Mouse (Mus musculus) megakaryocyte, embryonic 14.5 days (primary cell): Measurements from ENCODE around the gene Rasgrf1. TPM values are rescaled to one million over a fixed set of nuclear protein-coding genes. Genes with fewer than 3 reads are reported as not detected.

ENCODE experiments used
- H3K27me3 ChIP-seq: replicated peaks from 2 replicates; pipeline ENCODE3; 2012; ENCODE audit warnings: inconsistent platforms
- H3K36me3 ChIP-seq: replicated peaks from 2 replicates; pipeline ENCODE3; 2012; ENCODE audit warnings: low read length, inconsistent platforms, mixed read lengths
- H3K4me1 ChIP-seq: 2 replicates; pipeline ENCODE4 v1.6.1; 2012; ENCODE audit warnings: inconsistent platforms
- H3K4me3 ChIP-seq: replicated peaks from 2 replicates; pipeline ENCODE3; 2012; ENCODE audit warnings: moderate library complexity, mild to moderate bottlenecking, inconsistent platforms
- H3K9me3 ChIP-seq: 2 replicates; pipeline ENCODE4 v1.6.1; 2012; ENCODE audit warnings: inconsistent platforms
- FLI1 ChIP-seq: IDR thresholded peaks from 2 replicates; pipeline ENCODE4 v1.6.1; 2012; ENCODE audit warnings: low read length, inconsistent platforms, mixed read lengths
- GATA1 ChIP-seq: IDR thresholded peaks from 3 replicates; pipeline ENCODE4 v1.6.1; 2012; ENCODE audit warnings: mixed read lengths, low read length, inconsistent platforms, borderline replicate concordance
- polyA plus RNA-seq: library from polyadenylated mRNA; stranded (reverse); fragments of >175 nt; gene quantifications from 2 replicates; pipeline ENCODE4 v1.2.3, GENCODE M21; 2012; ENCODE audit warnings: low replicate concordance; ENCODE audit not compliant: insufficient read depth

Rasgrf1 gene
- polyA plus RNA-seq, 1 experiment = not detected

- TF ChIP-seq GATA1 (no peak), FLI1 (no peak)
- Histone ChIP-seq H3K4me3 (no peak overlapping the region), H3K9me3 (no peaks in the 10 kb centered on the region), H3K4me1 (no peaks in the 10 kb centered on the region), H3K27me3 (peaks cover 32% of the 10 kb centered on the region), H3K36me3 (no peaks in the 10 kb centered on the region)
These were observed 9.1 kb downstream of the Rasgrf1 start for GRCm38 (mm10) chr9:89918832-89919231.

DNA sequence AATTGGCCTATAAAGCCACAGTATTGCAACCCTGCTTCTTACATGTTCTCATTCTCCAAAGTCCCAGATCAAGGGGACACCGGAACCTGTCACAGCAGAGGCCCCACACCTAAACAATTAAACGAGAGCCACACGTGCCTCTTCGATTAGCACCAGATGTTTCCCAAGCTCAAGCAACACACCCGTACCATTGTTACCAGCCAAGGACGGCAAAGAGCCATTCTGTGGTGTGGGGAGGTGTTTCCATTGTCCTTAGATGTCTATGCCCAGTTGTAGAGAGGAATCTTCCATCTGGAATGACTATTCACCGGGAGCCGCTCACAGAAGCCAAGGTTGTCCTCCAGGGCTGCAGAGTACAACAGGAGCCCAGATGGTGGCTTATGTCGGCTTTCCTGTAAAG is 11.4 kb downstream of the Rasgrf1 start:
- H3K36me3 ChIP-seq = no peaks in the 10 kb centered on the region

DNA sequence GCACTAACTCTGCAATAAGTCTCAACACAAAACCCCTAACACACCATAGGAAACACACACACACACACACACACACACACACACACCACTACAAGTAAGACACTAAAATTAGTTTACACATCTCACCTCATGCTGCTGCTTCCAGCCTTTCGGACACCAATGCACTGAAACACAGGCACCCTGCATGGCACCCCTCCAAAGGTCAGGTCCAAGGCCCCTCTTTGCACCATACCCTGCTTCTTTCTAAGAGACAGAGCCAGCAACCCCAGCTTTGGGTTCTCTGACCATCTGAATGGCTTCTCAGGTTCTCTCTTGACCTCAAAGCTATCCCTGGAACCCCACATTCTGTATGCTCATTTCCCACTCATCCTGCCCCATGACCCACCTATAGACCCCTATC is 13.0 kb downstream of the Rasgrf1 start:
- Histone ChIP-seq H3K36me3 (no peaks in the 10 kb centered on the region), H3K9me3 (peaks cover 4% of the 10 kb centered on the region), H3K4me3 (no peak overlapping the region), H3K4me1 (no peaks in the 10 kb centered on the region), H3K27me3 (peaks cover 14% of the 10 kb centered on the region)
- no peak for TF ChIP-seq FLI1
- TF ChIP-seq GATA1 = no peak

More for the DNA sequence above, 11.4 kb downstream of the Rasgrf1 start:
- no peak overlapping the region for H3K4me3 ChIP-seq
- H3K9me3 ChIP-seq = no peaks in the 10 kb centered on the region
- no peaks in the 10 kb centered on the region for H3K4me1 ChIP-seq
- H3K27me3 ChIP-seq = peaks cover 18% of the 10 kb centered on the region
- TF ChIP-seq FLI1 (no peak), GATA1 (no peak)

DNA sequence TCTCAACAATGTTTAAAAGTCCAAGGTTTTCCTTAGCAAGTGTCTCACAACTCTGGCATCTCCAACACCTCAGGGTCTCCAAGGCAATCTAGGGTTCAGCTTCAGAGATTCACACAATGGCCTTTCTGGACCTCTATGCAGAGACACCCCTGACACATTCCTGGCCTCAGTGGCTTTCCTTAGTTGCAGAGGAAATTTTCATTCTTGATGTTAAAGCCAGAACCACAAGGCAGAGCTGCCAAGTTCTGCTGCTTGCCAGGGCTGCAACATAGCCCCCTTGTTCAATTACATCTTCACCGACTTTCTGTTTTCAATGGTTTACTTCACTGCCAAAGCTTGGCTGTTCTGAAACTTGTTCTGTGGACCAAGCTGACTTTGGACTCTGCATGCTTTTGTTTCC is 15.1 kb downstream of the Rasgrf1 start:
- Histone ChIP-seq H3K27me3 (peaks cover 10% of the 10 kb centered on the region), H3K4me1 (no peaks in the 10 kb centered on the region), H3K4me3 (no peak overlapping the region), H3K36me3 (no peaks in the 10 kb centered on the region), H3K9me3 (peaks cover 7% of the 10 kb centered on the region)
- TF ChIP-seq GATA1 (no peak), FLI1 (no peak)

GRCm38 (mm10) chr9:89928497-89928896 is 18.8 kb downstream of the Rasgrf1 start:
- no peak for TF ChIP-seq FLI1
- no peak for TF ChIP-seq GATA1
- no peaks in the 10 kb centered on the region for H3K27me3 ChIP-seq
- no peaks in the 10 kb centered on the region for H3K36me3 ChIP-seq
- H3K4me1 ChIP-seq = no peaks in the 10 kb centered on the region
- H3K4me3 ChIP-seq = no peak overlapping the region
- H3K9me3 ChIP-seq = peaks cover 7% of the 10 kb centered on the region

GRCm38 (mm10) chr9:89940428-89940827 is 30.7 kb downstream of the Rasgrf1 start:
- no peak overlapping the region for H3K4me3 ChIP-seq
- no peaks in the 10 kb centered on the region for H3K4me1 ChIP-seq
- peaks cover 7% of the 10 kb centered on the region for H3K9me3 ChIP-seq
- H3K36me3 ChIP-seq = no peaks in the 10 kb centered on the region
- no peak for TF ChIP-seq GATA1
- no peak for TF ChIP-seq FLI1
- H3K27me3 ChIP-seq = peaks cover 2% of the 10 kb centered on the region

DNA sequence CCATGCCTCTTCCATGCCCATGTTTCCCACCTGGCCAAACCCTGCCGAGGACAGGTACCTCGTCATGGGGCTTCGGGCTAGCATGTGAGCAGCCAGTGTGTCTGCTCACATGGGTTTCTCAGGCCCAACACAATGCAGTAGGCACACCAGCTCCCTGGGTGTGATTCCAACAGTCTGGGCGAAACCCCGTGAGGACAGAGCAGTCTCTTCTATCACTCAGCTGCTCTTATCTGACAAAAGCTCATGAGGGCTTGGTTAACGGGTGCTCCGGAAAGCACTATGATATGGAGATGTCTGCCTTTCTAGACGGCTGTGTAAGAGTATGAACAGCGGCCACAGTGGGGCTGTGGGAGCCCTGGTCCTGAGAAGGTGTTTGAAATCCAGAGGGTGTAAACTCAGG is 37.1 kb downstream of the Rasgrf1 start:
- H3K9me3 ChIP-seq = no peaks in the 10 kb centered on the region; the same call in 1 of the 2 replicates
- no peak for TF ChIP-seq GATA1
- TF ChIP-seq FLI1 = no peak

DNA sequence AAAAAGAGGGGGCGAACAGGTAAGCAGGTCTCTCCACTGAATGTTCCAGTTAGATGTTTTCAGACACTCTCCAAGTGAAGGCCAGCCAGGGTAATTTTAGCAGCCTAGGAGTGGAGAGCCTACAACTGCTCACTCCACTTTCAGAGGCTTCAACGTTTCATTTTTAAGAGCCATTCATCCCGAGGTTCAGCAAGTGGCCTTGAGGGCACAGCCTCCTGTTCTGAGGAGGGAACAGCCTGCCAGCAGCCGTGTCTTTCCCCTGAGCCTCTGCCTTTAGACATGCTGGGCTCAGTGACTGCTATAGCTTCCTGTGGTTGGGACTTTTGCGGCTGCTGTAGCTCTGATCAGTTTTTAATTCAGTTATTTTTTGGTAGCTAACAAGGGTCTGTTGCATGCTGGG is 38.9 kb downstream of the Rasgrf1 start:
- Histone ChIP-seq H3K27me3 (no peaks in the 10 kb centered on the region), H3K36me3 (no peaks in the 10 kb centered on the region), H3K9me3 (peaks cover under 1% of the 10 kb centered on the region; the same call in 1 of the 2 replicates), H3K4me3 (no peak overlapping the region), H3K4me1 (no peaks in the 10 kb centered on the region)
- TF ChIP-seq GATA1 (no peak), FLI1 (no peak)

More for the DNA sequence above, 37.1 kb downstream of the Rasgrf1 start:
- no peaks in the 10 kb centered on the region for H3K36me3 ChIP-seq
- no peaks in the 10 kb centered on the region for H3K4me1 ChIP-seq
- H3K27me3 ChIP-seq = peaks cover 2% of the 10 kb centered on the region
- H3K4me3 ChIP-seq = no peak overlapping the region

DNA sequence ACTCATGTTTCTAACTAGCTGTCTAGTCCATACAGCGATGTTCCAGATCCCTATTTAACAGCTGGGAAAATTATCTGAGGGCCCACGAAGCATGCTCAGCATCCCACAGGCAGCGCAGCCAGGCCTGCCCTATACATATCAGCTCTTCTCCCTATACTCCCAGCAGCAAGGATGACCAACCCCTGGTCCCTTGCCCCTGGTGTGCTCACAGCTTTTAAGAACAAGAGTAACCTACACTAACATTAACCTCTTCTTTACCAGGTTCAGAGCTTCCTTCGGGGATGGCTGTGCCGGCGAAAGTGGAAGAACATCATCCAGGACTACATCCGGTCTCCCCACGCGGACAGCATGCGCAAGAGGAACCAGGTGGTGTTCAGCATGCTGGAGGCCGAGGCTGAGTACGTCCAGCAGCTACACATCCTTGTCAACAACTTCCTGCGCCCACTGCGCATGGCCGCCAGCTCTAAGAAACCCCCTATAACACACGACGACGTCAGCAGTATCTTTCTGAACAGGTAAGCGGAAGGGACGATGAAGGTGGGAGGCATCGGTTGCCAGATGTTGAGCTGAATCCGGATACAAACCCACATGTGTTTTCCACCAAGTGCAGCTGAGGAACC is 44.0 kb downstream of the Rasgrf1 start:
- H3K27me3 ChIP-seq = peaks cover 3% of the 10 kb centered on the region
- H3K4me1 ChIP-seq = no peaks in the 10 kb centered on the region
- H3K4me3 ChIP-seq = no peak overlapping the region
- H3K36me3 ChIP-seq = no peaks in the 10 kb centered on the region
- TF ChIP-seq GATA1 (no peak), FLI1 (no peak)
- H3K9me3 ChIP-seq = peaks cover 15% of the 10 kb centered on the region; the same call in 1 of the 2 replicates

GRCm38 (mm10) chr9:89954860-89955479 is 45.3 kb downstream of the Rasgrf1 start:
- TF ChIP-seq GATA1 (no peak), FLI1 (no peak)
- no peaks in the 10 kb centered on the region for H3K36me3 ChIP-seq
- H3K9me3 ChIP-seq = peaks cover 15% of the 10 kb centered on the region; the same call in 1 of the 2 replicates
- H3K4me3 ChIP-seq = no peak overlapping the region
- H3K27me3 ChIP-seq = peaks cover 3% of the 10 kb centered on the region
- H3K4me1 ChIP-seq = no peaks in the 10 kb centered on the region
